Mouse (Mus musculus) left cerebral cortex, postnatal 36 days (tissue): ENCODE measurements around the gene Ccdc188. TPM values are rescaled to one million over a fixed set of nuclear protein-coding genes. Genes with fewer than 3 reads are reported as not detected.

ENCODE experiments used
- DNase-seq, 2 experiments: peaks; one replicate each; pipeline ENCODE4 v3.0.0; 2021 to 2022; ENCODE audit warnings: low spot score in 2 of 2, mixed read lengths in 1 of 2
- intact Hi-C: fragments of 180-260 bp; cut with DNase I; formaldehyde crosslinking; loops from one replicate; pipeline ENCODE4 v1.15.1; 2025
- total RNA-seq, 2 experiments: library from RNA; stranded (reverse); gene quantifications; 2 replicates each; pipeline ENCODE4 v1.2.3; 2021

Gene Ccdc188
- total RNA-seq, 2 experiments from 2014 or later, result 0.57 TPM; not detected in 1

- no peak for DNase-seq
- intact Hi-C loops, result no loop called here
These were observed 40.5 kb downstream of the Ccdc188 start, which contains the start of gene Gm49776 for GRCm38 (mm10) chr16:18258221-18258620. Gene Gm49776 (minus strand): TSS chr16:18258321.

DNA sequence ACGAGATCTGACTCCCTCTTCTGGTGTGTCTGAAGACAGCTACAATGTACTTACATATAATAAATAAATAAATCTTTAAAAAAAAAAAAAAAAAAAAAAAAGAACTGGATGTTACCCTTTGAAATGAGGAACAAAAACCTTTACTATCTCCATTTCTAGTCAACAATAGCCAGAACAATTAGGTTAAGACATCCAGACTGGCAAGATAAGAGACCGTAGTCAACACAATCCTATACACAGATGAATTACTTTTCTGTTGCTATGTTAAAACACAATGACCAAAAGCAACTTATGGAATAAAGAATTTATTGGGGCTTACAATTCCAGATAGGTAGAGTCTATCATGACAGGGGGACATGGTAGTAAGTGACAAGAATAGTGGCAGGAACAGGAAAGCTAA is 47.3 kb downstream of the Ccdc188 start:
- intact Hi-C loops, result no loop called here
- no peak for DNase-seq

GRCm38 (mm10) chr16:18268182-18268581 is 50.5 kb downstream of the Ccdc188 start:
- DNase-seq, result no peak
- intact Hi-C loops, result no loop called here

Other genes with a start within 250 kb of the Ccdc188 start
- gene Vpreb2, start 237.5 kb upstream of the Ccdc188 start, total RNA-seq, result not detected
- 100 to 1,000 TPM in 1 of 2 experiments, 10 to 100 TPM in 1; 86.3 to 105 TPM for gene Dgcr6, start 165.0 kb upstream of the Ccdc188 start, total RNA-seq
- gene Prodh, start 127.7 kb upstream of the Ccdc188 start, total RNA-seq, result 10 to 100 TPM; 35.5 to 42.7 TPM
- gene Rtn4r, start 90.2 kb upstream of the Ccdc188 start, total RNA-seq, result 100 to 1,000 TPM; 128 to 164 TPM
- gene Zdhhc8, start 17.3 kb downstream of the Ccdc188 start, total RNA-seq, result 100 to 1,000 TPM; 145 to 154 TPM
- 10 to 100 TPM; 39.7 to 59.3 TPM for gene Trmt2a, start 30.8 kb downstream of the Ccdc188 start, total RNA-seq
- 10 to 100 TPM; 85.8 to 89.3 TPM for gene Ranbp1, start 30.9 kb downstream of the Ccdc188 start, total RNA-seq
- not detected for gene Gm49776, start 40.4 kb downstream of the Ccdc188 start, total RNA-seq
- 10 to 100 TPM; 31.7 to 48.3 TPM for gene Dgcr8, start 71.4 kb downstream of the Ccdc188 start, total RNA-seq
- gene Tango2, start 130.2 kb downstream of the Ccdc188 start, total RNA-seq, result 100 to 1,000 TPM; 158 to 165 TPM
- gene Arvcf, start 130.3 kb downstream of the Ccdc188 start, total RNA-seq, result 10 to 100 TPM; 36.6 to 48.0 TPM
- 10 to 100 TPM; 21.7 TPM for gene Txnrd2, start 208.5 kb downstream of the Ccdc188 start, total RNA-seq
- gene Comt, start 209.0 kb downstream of the Ccdc188 start, total RNA-seq, result 100 to 1,000 TPM in 1 of 2 experiments, 10 to 100 TPM in 1; 89.1 to 100 TPM